Mouse (Mus musculus): ENCODE data around the gene Man2b2.

The Man2b2 gene

DNA sequence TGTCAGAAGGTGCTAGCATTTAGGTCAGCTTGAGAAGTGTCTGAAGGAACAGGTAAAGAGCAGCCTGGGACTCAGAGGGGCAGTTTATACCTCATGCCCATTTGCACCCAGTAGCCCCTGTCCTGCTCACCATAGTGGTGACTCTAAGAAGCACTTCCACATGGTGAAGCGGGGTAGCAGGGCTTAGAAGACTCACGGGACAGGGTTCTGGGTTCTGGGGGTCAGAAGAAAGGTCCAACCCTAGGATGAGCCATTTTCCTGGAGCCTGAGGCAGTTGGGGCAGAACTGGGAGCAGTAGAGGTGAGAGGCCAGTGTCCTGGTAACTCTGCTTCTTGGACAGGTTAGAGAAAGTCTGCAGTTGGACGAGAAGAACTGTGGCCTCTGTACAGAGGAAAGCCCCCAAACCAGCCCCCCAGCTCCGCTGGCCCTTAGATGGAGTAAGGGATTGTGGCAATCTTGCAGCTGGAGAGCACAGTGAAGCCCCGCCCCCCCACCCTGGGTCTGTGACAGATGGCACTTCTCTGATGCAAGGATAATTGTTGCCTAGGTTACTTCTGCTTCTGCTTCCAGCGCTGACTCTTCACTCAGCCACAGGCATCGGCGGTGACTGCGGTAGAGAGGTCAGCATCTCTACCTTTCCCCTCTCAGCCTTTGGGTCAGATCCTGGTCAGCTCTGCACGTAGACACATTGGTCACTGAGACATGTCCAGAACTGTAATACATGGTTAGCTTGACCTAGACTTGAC, 63.3 kb downstream of the Man2b2 start:
- no peak for DNase-seq (ENCODE audit: low spot score)

DNA sequence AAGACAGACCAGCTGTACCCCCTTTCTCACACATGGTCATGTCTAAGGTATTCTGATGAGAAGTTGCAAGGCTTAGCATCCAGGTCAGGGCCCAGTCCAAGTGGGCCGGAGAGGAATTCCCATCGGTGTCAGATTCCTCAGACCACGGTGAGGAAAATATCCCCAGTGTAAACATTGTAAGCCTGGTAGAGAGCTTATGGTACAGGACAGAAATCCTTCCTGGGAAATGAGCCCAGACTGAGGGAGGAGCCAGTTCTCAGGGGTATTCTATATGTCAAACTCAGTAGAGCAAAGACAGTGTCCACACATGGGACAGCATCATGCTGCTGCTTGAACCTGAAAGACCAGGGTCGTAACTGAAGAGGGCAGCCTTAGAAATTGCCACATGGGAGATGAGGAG, 70.6 kb downstream of the Man2b2 start:
- DNase-seq (ENCODE audit: low spot score), result no peak

DNA sequence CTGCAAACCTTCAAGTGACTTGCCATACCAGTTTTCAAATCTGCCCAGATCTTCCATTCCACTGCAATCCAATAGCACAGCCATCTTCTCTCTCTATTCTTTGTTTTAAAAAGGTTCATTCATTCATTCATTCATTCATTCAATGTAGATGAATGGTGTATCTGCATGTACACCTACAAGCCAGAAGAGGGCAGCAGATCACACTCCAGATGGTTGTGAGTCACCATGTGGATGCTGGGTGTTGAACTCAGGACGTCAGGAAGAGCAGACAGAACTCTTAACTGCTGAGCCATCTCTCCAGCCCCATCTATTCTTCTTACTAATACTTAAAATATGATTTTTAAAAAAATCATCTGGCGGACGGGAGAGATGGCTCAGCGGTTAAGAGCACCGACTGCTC, 73.4 kb downstream of the Man2b2 start:
- no peak for DNase-seq (ENCODE audit: low spot score)

Measured in ovary, postnatal 10 days (tissue).